Mouse (Mus musculus) testis, adult 2 months (tissue): Measurements from ENCODE around the gene Kxd1.

Experiments used
- CTCF ChIP-seq: fragments of 200-500 bp; IDR thresholded peaks from 2 replicates; pipeline ENCODE4 v1.5.1; 2012; ENCODE audit warnings: low read depth, mild to moderate bottlenecking, inconsistent platforms, low read length, moderate library complexity; ENCODE audit not compliant: control insufficient read depth, insufficient read depth, insufficient replicate concordance
- POLR2A ChIP-seq: fragments of 200-500 bp; IDR thresholded peaks from 2 replicates; pipeline ENCODE4 v1.6.1; 2012; ENCODE audit warnings: low read depth, mild to moderate bottlenecking, inconsistent platforms, low read length, moderate library complexity; ENCODE audit not compliant: control insufficient read depth

GRCm38 (mm10) chr8:70459636-70460035 lies 68.1 kb downstream of the Kxd1 start:
- TF ChIP-seq CTCF (no peak), POLR2A (no peak)
